Mouse (Mus musculus) embryonic fibroblast, embryonic 13.5 days (primary cell): ENCODE data around the gene Drd3. TPM values are rescaled to one million over a fixed set of nuclear protein-coding genes. Genes with fewer than 3 reads are reported as not detected.

Experiments
- H3K27ac ChIP-seq: 2 replicates; pipeline ENCODE4 v1.5.1; 2012; ENCODE audit warnings: low read length, control low read depth, inconsistent platforms; ENCODE audit not compliant: insufficient read depth
- H3K4me1 ChIP-seq: 2 replicates; pipeline ENCODE4 v1.6.1; 2011; ENCODE audit warnings: low read length; ENCODE audit not compliant: control insufficient read depth, insufficient read depth
- H3K4me3 ChIP-seq: 2 replicates; pipeline ENCODE4 v1.5.1; 2011; ENCODE audit warnings: mild to moderate bottlenecking, control low read depth, low read length; ENCODE audit not compliant: insufficient read depth
- CTCF ChIP-seq: IDR thresholded peaks from 2 replicates; pipeline ENCODE4 v1.5.1; 2011; ENCODE audit warnings: mild to moderate bottlenecking, control low read depth, low read length, moderate library complexity, borderline replicate concordance; ENCODE audit not compliant: insufficient read depth
- POLR2A ChIP-seq: IDR thresholded peaks from 2 replicates; pipeline ENCODE4 v1.6.1; 2011; ENCODE audit warnings: low read depth, mild to moderate bottlenecking, control low read depth, low read length, moderate library complexity
- polyA plus RNA-seq: library from polyadenylated mRNA; stranded (reverse); fragments of >200 nt; gene quantifications from 2 replicates; pipeline ENCODE4 v1.2.4, GENCODE M21; 2011; ENCODE audit warnings: low read depth; ENCODE audit not compliant: missing spikeins, insufficient read length

The Drd3 gene
- polyA plus RNA-seq, 1 experiment: not detected

- no peak for TF ChIP-seq POLR2A
- TF ChIP-seq CTCF: no peak
- Histone ChIP-seq H3K4me1 (peaks cover 5% of the 10 kb centered on the region; the same call in 1 of the 2 replicates), H3K27ac (no peak overlapping the region), H3K4me3 (no peak overlapping the region)
Measured at GRCm38 (mm10) chr16:43800119-43800721, 46.4 kb downstream of the Drd3 start.

DNA sequence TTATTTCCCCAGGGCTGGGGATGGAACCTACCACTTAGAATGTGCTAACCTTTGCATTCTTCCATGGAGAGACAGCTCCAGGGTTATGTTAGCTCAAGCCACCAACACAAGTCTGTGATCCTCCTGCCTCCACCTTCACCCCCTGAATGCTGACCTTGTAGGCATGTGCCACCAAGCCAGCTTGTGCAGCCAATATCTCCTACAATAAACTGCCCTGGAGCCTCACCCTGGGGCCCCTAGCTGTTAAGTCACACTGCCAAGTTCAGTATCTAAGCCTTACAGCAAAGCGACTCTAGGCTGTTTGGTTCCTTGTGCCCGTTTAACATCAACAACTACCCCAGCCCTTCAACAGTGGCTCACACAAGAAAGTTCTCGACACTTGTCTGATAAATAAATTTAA is 47.3 kb downstream of the Drd3 start:
- no peak overlapping the region for H3K4me3 ChIP-seq
- H3K4me1 ChIP-seq: peaks cover 5% of the 10 kb centered on the region; the same call in 1 of the 2 replicates
- no peak overlapping the region for H3K27ac ChIP-seq

GRCm38 (mm10) chr16:43801791-43802307 is 48.0 kb downstream of the Drd3 start:
- TF ChIP-seq CTCF: peak; percentile 42; the same call in 1 of the 2 replicates
- no peak for TF ChIP-seq POLR2A
- Histone ChIP-seq H3K27ac (no peak overlapping the region), H3K4me1 (peaks cover 5% of the 10 kb centered on the region; the same call in 1 of the 2 replicates), H3K4me3 (peak overlapping the region; percentile 30; the same call in 1 of the 2 replicates)

More for the DNA sequence above, 47.3 kb downstream of the Drd3 start:
- no peak for TF ChIP-seq CTCF

GRCm38 (mm10) chr16:43802466-43802865 is 48.6 kb downstream of the Drd3 start:
- Histone ChIP-seq H3K4me1 (peaks cover 5% of the 10 kb centered on the region; the same call in 1 of the 2 replicates), H3K4me3 (no peak overlapping the region), H3K27ac (no peak overlapping the region)
- no peak for TF ChIP-seq CTCF
- TF ChIP-seq POLR2A: no peak

DNA sequence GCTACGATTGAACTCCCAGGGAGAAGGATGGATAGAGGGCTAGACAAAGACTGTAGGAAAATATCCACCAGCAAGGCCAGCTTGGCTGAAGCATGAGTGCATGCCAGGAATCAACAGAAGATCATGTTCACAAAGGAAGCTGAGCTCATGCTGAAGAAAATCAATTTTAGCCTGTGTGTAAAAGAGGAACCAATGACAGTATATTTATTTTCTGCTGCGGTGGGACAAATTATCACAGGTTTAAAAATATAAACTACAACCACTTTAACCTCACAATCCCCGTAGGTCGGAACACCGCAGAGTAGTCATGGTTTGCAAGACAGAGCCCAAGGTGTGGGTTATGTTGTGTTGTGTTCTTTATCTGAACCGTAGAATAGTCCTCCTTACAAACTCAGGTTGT is 50.5 kb downstream of the Drd3 start:
- Histone ChIP-seq H3K4me3 (no peak overlapping the region), H3K4me1 (peaks cover 5% of the 10 kb centered on the region; the same call in 1 of the 2 replicates), H3K27ac (no peak overlapping the region)
- no peak for TF ChIP-seq CTCF
- no peak for TF ChIP-seq POLR2A

- Histone ChIP-seq H3K4me1 (peaks cover 5% of the 10 kb centered on the region; the same call in 1 of the 2 replicates), H3K4me3 (no peak overlapping the region), H3K27ac (no peak overlapping the region)
- TF ChIP-seq CTCF: no peak
- TF ChIP-seq POLR2A: no peak
Measured at GRCm38 (mm10) chr16:43807048-43807447, 53.2 kb downstream of the Drd3 start.

DNA sequence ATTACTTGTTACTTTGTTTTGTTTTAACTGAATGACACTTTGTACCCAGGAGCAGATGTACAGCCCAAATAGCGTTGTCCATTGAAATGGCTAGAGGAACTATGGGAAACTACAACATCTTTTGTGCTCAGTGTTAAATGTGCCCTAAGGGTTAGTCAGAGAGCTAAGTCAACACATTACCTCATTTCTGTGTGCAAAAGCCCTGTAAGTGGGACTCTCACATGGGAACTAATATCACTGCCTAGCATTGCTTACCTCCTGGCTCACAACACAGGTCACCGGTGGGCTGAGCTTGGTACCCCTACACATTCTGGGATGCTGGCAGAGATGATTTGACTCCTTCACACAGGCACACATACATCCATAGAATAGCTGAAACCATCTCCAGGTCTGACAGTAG is 55.6 kb downstream of the Drd3 start:
- Histone ChIP-seq H3K27ac (no peak overlapping the region), H3K4me3 (no peak overlapping the region), H3K4me1 (no peaks in the 10 kb centered on the region)
- TF ChIP-seq CTCF: no peak
- no peak for TF ChIP-seq POLR2A

GRCm38 (mm10) chr16:43811402-43811801 is 57.6 kb downstream of the Drd3 start:
- Histone ChIP-seq H3K27ac (no peak overlapping the region), H3K4me3 (no peak overlapping the region), H3K4me1 (no peaks in the 10 kb centered on the region)
- TF ChIP-seq POLR2A (no peak), CTCF (no peak)

DNA sequence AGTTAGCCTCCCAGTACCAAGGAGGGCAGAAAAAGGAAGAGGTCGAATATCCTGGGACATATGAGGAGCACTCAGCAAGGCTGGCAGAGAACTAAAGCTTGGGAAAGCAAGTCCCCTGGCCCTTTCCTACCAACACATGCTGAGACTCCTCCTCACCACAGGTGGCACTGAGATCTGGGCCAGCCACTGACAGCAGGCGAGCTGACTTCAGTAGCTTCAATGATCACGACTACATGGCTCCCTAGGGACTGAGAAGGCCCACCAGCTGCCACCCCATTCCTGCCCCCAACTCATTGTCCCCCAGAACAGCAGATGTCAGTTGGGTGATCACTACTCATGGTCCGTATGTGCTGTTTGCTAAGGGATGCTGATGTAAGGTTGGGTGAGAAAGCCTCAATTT is 60.8 kb downstream of the Drd3 start:
- Histone ChIP-seq H3K4me1 (no peaks in the 10 kb centered on the region), H3K27ac (no peak overlapping the region), H3K4me3 (no peak overlapping the region)
- no peak for TF ChIP-seq POLR2A
- no peak for TF ChIP-seq CTCF

- Histone ChIP-seq H3K27ac (no peak overlapping the region), H3K4me3 (no peak overlapping the region), H3K4me1 (no peaks in the 10 kb centered on the region)
- TF ChIP-seq CTCF: no peak
Measured at GRCm38 (mm10) chr16:43816321-43816720, 62.5 kb downstream of the Drd3 start.

- H3K4me1 ChIP-seq: no peaks in the 10 kb centered on the region
- TF ChIP-seq POLR2A (no peak), CTCF (no peak)
- no peak overlapping the region for H3K4me3 ChIP-seq
- H3K27ac ChIP-seq: no peak overlapping the region
Measured at GRCm38 (mm10) chr16:43818404-43818803, 64.6 kb downstream of the Drd3 start.
